Mouse (Mus musculus) liver, embryonic 11.5 days (tissue): ENCODE results near the gene Esr2. TPM values are rescaled to one million over a fixed set of nuclear protein-coding genes. Genes with fewer than 3 reads are reported as not detected.
A peak's percentile ranks its signal among the peaks of the same experiment; 100 is the strongest.
"Not testable (repeated sequence)": the region's sequence is repeated elsewhere in the genome, so short reads cannot be mapped to it uniquely, and the experiment has no call there.

Source experiments
- ATAC-seq: fragments of 200-750 bp; cut with Nextera tagmentation; replicated peaks from 2 replicates; pipeline ENCODE4 v1.8.0; 2017; ENCODE audit warnings: moderate number of reproducible peaks, mild to moderate bottlenecking, moderate TSS enrichment, moderate library complexity; ENCODE audit not compliant: low FRiP score
- DNase-seq: peaks from one replicate; pipeline ENCODE4 v3.0.0-alpha.2; 2017; ENCODE audit warnings: low spot score
- H3K27ac ChIP-seq: fragments of 300-500 bp; sonication (generic); 2 replicates; pipeline ENCODE4 v1.5.1; 2014; ENCODE audit warnings: mild to moderate bottlenecking, low read depth, low read length, control low read depth
- H3K27me3 ChIP-seq: fragments of 300-500 bp; sonication (generic); replicated peaks from 2 replicates; pipeline ENCODE4 v1.6.1; 2014; ENCODE audit warnings: low read length, mixed read lengths; ENCODE audit not compliant: control insufficient read depth, insufficient read depth
- H3K36me3 ChIP-seq: fragments of 300-500 bp; sonication (generic); 2 replicates; pipeline ENCODE4 v1.6.1; 2014; ENCODE audit warnings: mild to moderate bottlenecking, low read length, moderate library complexity, mixed read lengths; ENCODE audit not compliant: control insufficient read depth, insufficient read depth
- H3K4me1 ChIP-seq: fragments of 300-500 bp; sonication (generic); replicated peaks from 2 replicates; pipeline ENCODE4 v1.6.1; 2014; ENCODE audit warnings: low read length, mixed read lengths; ENCODE audit not compliant: control insufficient read depth, insufficient read depth
- H3K4me2 ChIP-seq: fragments of 300-500 bp; sonication (generic); 2 replicates; pipeline ENCODE4 v1.6.1; 2014; ENCODE audit warnings: mild to moderate bottlenecking, control low read depth, moderate library complexity
- H3K4me3 ChIP-seq: fragments of 300-500 bp; sonication (generic); 2 replicates; pipeline ENCODE4 v1.5.1; 2014; ENCODE audit warnings: low read depth, low read length, control low read depth
- H3K9ac ChIP-seq: fragments of 300-500 bp; sonication (generic); 2 replicates; pipeline ENCODE4 v1.6.1; 2014; ENCODE audit warnings: low read depth, low read length, control low read depth
- H3K9me3 ChIP-seq: fragments of 300-500 bp; sonication (generic); 2 replicates; pipeline ENCODE4 v1.6.1; 2016; ENCODE audit warnings: low read length, inconsistent platforms, mixed read lengths; ENCODE audit not compliant: control insufficient read depth
- WGBS: fragments of 180-500 bp; shearing (Covaris S2); extraction: QIAGEN DNeasy Blood & Tissue Kit; methylation state at CpG from one replicate; pipeline ENCODE4 v1.1.7; 2014; 5-methylcytosine and 5-hydroxymethylcytosine counted together
- polyA plus RNA-seq: library from polyadenylated mRNA; unstranded; fragments of >200 nt; fragmentation: Nextera tagmentation; extraction: Ambion mirVana; gene quantifications from 2 replicates; pipeline ENCODE4 v1.2.1, GENCODE M21; 2014

The Esr2 gene
- polyA plus RNA-seq, 1 experiment from 2014 or later = 0.15 TPM

DNA sequence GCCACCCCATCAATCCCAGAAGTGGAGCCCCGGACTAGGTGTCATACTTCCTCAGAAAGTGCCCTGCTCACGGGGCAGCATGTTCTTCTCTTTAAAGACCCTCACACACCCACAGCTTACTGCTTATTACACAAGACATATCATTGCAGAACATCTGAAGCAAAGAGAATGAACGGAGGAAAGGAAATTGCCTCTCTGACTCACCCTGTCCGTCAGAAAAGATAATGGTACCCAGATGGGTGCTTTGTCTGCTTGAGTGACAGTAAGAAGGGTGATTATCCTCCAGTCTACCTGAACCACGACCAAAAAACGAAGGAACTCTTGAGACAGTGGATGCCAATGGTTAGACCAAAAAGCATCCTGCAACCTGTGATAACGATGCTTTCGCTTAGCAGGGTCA, 4.4 kb upstream of the Esr2 start:
- Histone ChIP-seq H3K4me3 (no peak overlapping the region), H3K9me3 (no peaks in the 10 kb centered on the region), H3K4me1 (no peaks in the 10 kb centered on the region), H3K36me3 (no peaks in the 10 kb centered on the region), H3K27ac (no peak overlapping the region), H3K27me3 (peaks cover 11% of the 10 kb centered on the region), H3K9ac (no peak overlapping the region), H3K4me2 (no peak overlapping the region)
- ATAC-seq = no peak
- DNase-seq = no peak
- WGBS = 46% methylated on average over 8 of the region's 8 CpGs

DNA sequence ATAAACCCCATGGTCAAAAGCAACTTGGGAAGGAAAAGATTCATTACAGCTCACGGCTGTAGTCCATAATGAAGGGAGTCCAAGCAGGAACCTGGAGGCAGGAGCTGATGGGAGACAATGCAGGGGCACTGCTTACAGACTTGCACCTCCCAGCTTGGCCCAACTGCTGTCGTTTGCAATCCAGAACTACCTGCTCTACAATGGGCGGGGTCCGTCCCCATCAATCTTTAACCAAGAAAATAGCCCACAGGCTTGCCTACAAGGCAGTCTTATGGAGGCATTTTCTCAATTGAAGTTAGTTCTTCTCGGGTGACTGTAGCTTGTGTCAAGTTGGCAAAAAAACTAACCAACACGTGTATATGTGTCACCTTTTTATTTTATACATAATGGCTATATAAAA, 3.4 kb upstream of the Esr2 start:
- DNase-seq (peak; percentile 19), ATAC-seq (no peak)
- no peaks in the 10 kb centered on the region for H3K36me3 ChIP-seq
- peaks cover 19% of the 10 kb centered on the region for H3K27me3 ChIP-seq
- no peak overlapping the region for H3K4me3 ChIP-seq
- H3K4me2 ChIP-seq = no peak overlapping the region
- no peak overlapping the region for H3K9ac ChIP-seq
- WGBS = 77% methylated on average over 6 of the region's 6 CpGs
- no peaks in the 10 kb centered on the region for H3K9me3 ChIP-seq
- H3K27ac ChIP-seq = no peak overlapping the region
- H3K4me1 ChIP-seq = no peaks in the 10 kb centered on the region

DNA sequence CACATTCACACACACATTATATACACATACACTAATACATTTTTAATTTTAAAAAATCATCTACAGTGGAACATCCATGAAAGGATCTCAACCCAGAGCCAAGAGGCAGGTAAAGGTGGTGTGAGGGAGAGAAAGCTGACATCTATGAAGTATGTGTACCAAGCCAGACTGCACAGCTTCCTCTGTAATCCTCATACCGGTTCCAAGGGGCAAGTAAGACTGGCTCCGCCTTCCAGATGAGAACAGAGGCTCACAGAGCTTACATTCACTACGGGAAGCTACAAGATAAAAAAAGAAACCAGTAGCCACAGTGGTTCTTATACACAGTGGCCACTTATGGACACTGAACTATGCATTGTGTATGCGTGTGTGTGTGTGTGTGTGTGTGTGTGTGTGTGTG, 2.5 kb upstream of the Esr2 start:
- Histone ChIP-seq H3K27ac (no peak overlapping the region), H3K4me2 (no peak overlapping the region), H3K36me3 (no peaks in the 10 kb centered on the region), H3K9ac (no peak overlapping the region), H3K4me1 (no peaks in the 10 kb centered on the region), H3K4me3 (no peak overlapping the region), H3K9me3 (no peaks in the 10 kb centered on the region), H3K27me3 (peaks cover 19% of the 10 kb centered on the region)
- ATAC-seq (no peak), DNase-seq (no peak)
- WGBS = 50% methylated on average over 4 of the region's 4 CpGs

DNA sequence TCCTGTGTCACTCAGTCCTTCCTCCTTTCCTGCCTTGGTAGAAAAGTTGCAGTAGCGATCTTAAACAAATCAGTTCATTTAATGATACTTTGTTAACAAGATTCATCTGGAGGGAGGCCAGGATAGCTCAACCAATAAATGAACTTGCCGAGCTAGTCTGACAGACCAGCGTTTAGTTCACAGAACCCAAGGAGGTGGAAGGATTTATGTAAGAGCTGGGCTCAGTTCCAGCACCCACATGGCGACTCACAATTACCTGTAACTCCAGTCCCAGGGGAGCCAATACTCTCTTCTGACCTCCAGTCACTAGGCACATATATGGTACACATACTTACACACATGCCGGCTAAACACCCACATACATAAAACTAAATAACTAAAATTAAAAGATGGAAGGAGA, 2.0 kb upstream of the Esr2 start:
- Histone ChIP-seq H3K9ac (no peak overlapping the region), H3K9me3 (no peaks in the 10 kb centered on the region), H3K4me1 (no peaks in the 10 kb centered on the region), H3K4me3 (no peak overlapping the region), H3K27ac (no peak overlapping the region), H3K27me3 (peaks cover 19% of the 10 kb centered on the region), H3K4me2 (no peak overlapping the region), H3K36me3 (no peaks in the 10 kb centered on the region)
- DNase-seq (no peak), ATAC-seq (no peak)
- WGBS = 80% methylated on average over 5 of the region's 5 CpGs

DNA sequence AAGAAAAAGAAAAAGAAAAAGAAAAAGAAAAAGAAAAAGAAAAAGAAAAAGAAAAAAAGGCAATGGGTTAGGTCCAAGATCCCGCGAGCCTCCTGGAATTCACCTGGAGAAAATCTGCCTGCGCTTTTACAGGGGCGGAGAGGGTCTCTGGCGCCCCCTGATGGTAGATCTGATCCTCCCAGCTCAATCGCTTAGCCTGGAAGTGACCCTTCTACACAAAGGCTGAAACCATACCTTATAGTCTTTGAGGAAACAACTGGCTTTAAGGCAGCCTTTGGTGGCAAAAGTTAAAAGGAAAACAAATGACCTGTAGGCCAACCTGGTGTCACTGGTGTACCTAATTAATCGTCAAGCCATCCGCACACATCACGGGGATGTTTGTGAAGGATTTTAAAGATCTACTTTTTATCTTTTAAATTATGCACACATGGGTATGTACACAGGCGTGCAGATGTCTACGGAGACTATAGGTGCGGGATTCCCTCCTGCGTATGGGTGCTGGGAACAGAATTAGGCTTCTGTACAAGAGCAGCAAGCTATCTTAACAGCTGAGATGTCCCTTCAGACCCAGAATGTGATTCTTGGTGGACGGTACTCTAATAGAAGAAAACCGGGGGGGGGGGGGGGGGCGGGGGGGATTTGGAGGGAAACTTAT, 932 bp upstream of the Esr2 start:
- Histone ChIP-seq H3K27ac (no peak overlapping the region), H3K4me2 (peak overlapping the region; percentile 86), H3K4me1 (no peaks in the 10 kb centered on the region), H3K36me3 (no peaks in the 10 kb centered on the region), H3K9ac (no peak overlapping the region), H3K4me3 (peak overlapping the region; percentile 44), H3K27me3 (peaks cover 19% of the 10 kb centered on the region), H3K9me3 (no peaks in the 10 kb centered on the region)
- 42% methylated on average over 16 of the region's 16 CpGs for WGBS
- ATAC-seq (no peak), DNase-seq (peak; percentile 65)

DNA sequence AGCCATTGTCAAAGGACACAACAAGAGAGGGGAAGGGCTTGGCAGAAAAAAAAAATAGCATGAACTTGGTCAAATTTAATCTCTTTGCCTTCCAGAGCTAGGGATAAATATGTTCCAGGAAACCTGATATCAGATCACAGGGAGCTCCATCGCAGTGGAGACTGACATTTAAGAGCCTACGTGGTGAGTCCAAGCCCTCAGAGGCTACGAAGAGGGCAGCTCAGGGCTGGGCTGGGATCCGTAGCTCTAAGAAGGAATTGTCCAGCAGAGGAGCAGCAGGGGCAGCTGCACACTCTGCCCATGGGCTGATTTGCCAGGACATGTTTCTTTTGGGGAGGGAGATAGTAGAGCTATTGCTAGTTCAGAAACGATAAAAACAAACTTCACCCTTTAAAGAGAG, 11.4 kb downstream of the Esr2 start:
- WGBS = 60% methylated on average over 5 of the region's 5 CpGs
- no peak for ATAC-seq
- Histone ChIP-seq H3K4me2 (no peak overlapping the region), H3K9ac (no peak overlapping the region), H3K9me3 (no peaks in the 10 kb centered on the region), H3K4me3 (no peak overlapping the region), H3K27me3 (no peaks in the 10 kb centered on the region), H3K4me1 (no peaks in the 10 kb centered on the region), H3K36me3 (no peaks in the 10 kb centered on the region), H3K27ac (no peak overlapping the region)
- no peak for DNase-seq

DNA sequence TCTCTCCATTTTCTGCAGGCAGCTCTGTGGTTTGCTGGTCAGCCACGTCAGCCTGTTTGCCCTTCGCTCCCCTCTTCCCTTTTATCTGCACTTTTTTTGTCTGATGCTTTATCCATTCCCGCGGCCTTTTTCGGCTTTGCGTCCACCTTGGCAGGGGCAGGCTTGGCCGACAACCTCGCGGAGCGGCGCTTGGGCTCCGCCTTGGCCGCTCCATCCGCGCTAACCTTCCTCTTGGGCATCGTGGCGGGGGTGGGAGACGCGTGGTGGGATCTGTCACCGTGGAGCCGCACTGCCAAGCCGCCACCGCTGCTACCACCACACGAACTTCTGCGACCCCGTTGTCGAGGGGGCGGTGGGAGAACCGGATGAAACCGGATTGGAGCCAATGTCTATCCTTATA, 24.7 kb downstream of the Esr2 start:
- 15% methylated on average over 30 of the region's 30 CpGs for WGBS
- H3K27me3 ChIP-seq, H3K4me1 ChIP-seq, H3K27ac ChIP-seq, ATAC-seq, H3K36me3 ChIP-seq, H3K9me3 ChIP-seq, DNase-seq, H3K9ac ChIP-seq: not testable (repeated sequence)
- H3K4me2 ChIP-seq = peak overlapping the region; percentile 54
- H3K4me3 ChIP-seq = peak overlapping the region; percentile 32

DNA sequence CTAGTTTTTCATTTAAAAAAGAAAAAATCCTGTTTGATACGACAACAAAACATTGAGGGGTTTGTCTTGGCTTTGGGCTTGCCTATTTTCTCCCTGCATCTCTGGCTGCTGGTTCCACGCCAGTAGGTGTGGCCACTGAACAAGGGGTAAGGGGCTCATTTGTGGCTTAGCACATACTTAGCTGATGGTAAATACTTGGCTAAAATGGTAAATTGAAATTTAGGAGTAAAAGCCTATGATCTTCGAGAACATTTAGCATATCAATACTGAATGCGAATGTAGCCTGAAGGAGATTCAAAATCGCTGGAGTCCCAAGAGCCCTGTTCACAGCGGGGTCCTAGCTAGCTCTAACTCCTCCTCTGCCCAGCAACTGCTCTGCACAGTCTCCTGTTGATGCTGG, 40.4 kb downstream of the Esr2 start:
- 53% methylated on average over 6 of the region's 6 CpGs for WGBS
- no peaks in the 10 kb centered on the region for H3K27me3 ChIP-seq
- H3K4me2 ChIP-seq = no peak overlapping the region
- H3K27ac ChIP-seq = no peak overlapping the region
- H3K4me1 ChIP-seq = no peaks in the 10 kb centered on the region
- ATAC-seq = no peak
- no peak overlapping the region for H3K4me3 ChIP-seq
- no peak for DNase-seq
- no peaks in the 10 kb centered on the region for H3K36me3 ChIP-seq
- no peaks in the 10 kb centered on the region for H3K9me3 ChIP-seq
- no peak overlapping the region for H3K9ac ChIP-seq

DNA sequence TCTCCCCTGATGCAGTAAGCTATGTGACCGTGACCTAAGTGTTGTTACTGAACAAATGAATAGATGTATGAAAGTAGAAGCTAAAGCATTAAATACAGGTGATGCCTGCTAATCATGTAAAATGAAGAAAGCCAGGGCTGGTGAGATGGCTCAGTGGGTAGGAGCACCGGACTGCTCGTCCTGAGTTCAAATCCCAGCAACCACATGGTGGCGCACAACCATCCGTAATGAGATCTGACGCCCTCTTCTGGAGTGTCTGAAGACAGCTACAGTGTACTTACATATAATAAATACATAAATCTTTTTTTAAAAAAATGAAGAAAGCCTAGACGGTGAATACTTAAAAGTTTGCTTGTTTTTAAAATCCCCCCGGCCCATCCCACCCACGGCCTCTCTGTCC, 44.0 kb downstream of the Esr2 start:
- ATAC-seq, H3K27me3 ChIP-seq, DNase-seq, H3K4me1 ChIP-seq, H3K27ac ChIP-seq, H3K4me3 ChIP-seq, H3K4me2 ChIP-seq, H3K9me3 ChIP-seq, H3K36me3 ChIP-seq, H3K9ac ChIP-seq: not testable (repeated sequence)
- WGBS = 70% methylated on average over 9 of the region's 9 CpGs
